Mouse (Mus musculus) heart, embryonic 14.5 days (tissue): ENCODE results near the gene Map3k20. TPM values are rescaled to one million over a fixed set of nuclear protein-coding genes. Genes with fewer than 3 reads are reported as not detected.

ENCODE experiments used
- ATAC-seq: fragments of 200-750 bp; cut with Nextera tagmentation; 2 replicates; pipeline ENCODE4 v1.8.0; 2017; ENCODE audit warnings: low read depth, moderate TSS enrichment; ENCODE audit not compliant: insufficient number of reproducible peaks, insufficient read depth, low FRiP score
- H3K27ac ChIP-seq, 2 experiments: fragments of 200-500 bp in 1 of 2; fragments of 300-500 bp in 1 of 2; sonication (generic) in 1 of 2; replicated peaks in 1 of 2; 2 replicates each; pipeline ENCODE4 v1.5.1; 2012 to 2014; ENCODE audit warnings: low read depth in 2 of 2, low read length in 2 of 2, control low read depth in 1 of 2, mild to moderate bottlenecking in 1 of 2, mixed read lengths in 1 of 2; ENCODE audit not compliant: control insufficient read depth in 1 of 2, insufficient read depth in 1 of 2
- H3K27me3 ChIP-seq: fragments of 300-500 bp; sonication (generic); 2 replicates; pipeline ENCODE4 v1.6.1; 2014; ENCODE audit warnings: mild to moderate bottlenecking, low read length, control low read depth; ENCODE audit not compliant: control insufficient read depth, insufficient read depth
- H3K36me3 ChIP-seq: fragments of 300-500 bp; sonication (generic); 2 replicates; pipeline ENCODE4 v1.6.1; 2014; ENCODE audit warnings: mild to moderate bottlenecking, control low read depth, low read length, mixed read lengths; ENCODE audit not compliant: control insufficient read depth, insufficient read depth
- H3K4me1 ChIP-seq, 2 experiments: fragments of 200-500 bp in 1 of 2; fragments of 300-500 bp in 1 of 2; sonication (generic) in 1 of 2; 2 replicates each; pipeline ENCODE4 v1.6.1; 2012 to 2014; ENCODE audit warnings: low read length in 2 of 2, control low read depth in 1 of 2, mixed read lengths in 1 of 2; ENCODE audit not compliant: control insufficient read depth in 2 of 2, insufficient read depth in 2 of 2
- H3K4me2 ChIP-seq: fragments of 300-500 bp; sonication (generic); 2 replicates; pipeline ENCODE4 v1.6.1; 2014; ENCODE audit warnings: mild to moderate bottlenecking, low read length
- H3K4me3 ChIP-seq, 2 experiments: fragments of 200-500 bp in 1 of 2; fragments of 300-500 bp in 1 of 2; sonication (generic) in 1 of 2; 2 replicates each; pipeline ENCODE4 v1.5.1; 2012 to 2014; ENCODE audit warnings: low read length in 2 of 2, mild to moderate bottlenecking in 2 of 2, control low read depth in 1 of 2, low read depth in 1 of 2, moderate library complexity in 1 of 2; ENCODE audit not compliant: control insufficient read depth in 1 of 2, insufficient read depth in 1 of 2
- H3K9ac ChIP-seq: fragments of 300-500 bp; sonication (generic); 2 replicates; pipeline ENCODE4 v1.6.1; 2014; ENCODE audit warnings: mild to moderate bottlenecking, low read length
- H3K9me3 ChIP-seq: fragments of 300-500 bp; sonication (generic); 2 replicates; pipeline ENCODE4 v1.6.1; 2016; ENCODE audit warnings: low read length, control low read depth; ENCODE audit not compliant: control insufficient read depth
- WGBS: fragments of 180-500 bp; shearing (Covaris S2); extraction: QIAGEN DNeasy Blood & Tissue Kit; methylation state at CpG from one replicate; pipeline ENCODE4 v1.1.7; 2014; 5-methylcytosine and 5-hydroxymethylcytosine counted together
- polyA plus RNA-seq: library from polyadenylated mRNA; unstranded; fragments of >200 nt; fragmentation: Nextera tagmentation; extraction: Ambion mirVana; gene quantifications from 2 replicates; pipeline ENCODE4 v1.2.1, GENCODE M21; 2014

Map3k20 gene
- polyA plus RNA-seq, 1 experiment from 2014 or later: 85.1 TPM

GRCm38 (mm10) chr2:72336840-72337239 lies 51.4 kb downstream of the Map3k20 start:
- Histone ChIP-seq H3K4me2 (no peak overlapping the region), H3K9me3 (peaks cover under 1% of the 10 kb centered on the region; the same call in 1 of the 2 replicates), H3K36me3 (peaks cover 8% of the 10 kb centered on the region; the same call in 1 of the 2 replicates), H3K4me3 (no peak overlapping the region), H3K27ac (no peak overlapping the region), H3K27me3 (no peaks in the 10 kb centered on the region), H3K9ac (no peak overlapping the region), H3K4me1 (peaks cover 3 to 7% of the 10 kb centered on the region in 2 experiments)
- no peak for ATAC-seq
- 67% methylated on average over 3 of the region's 3 CpGs for WGBS

- WGBS: 82% methylated on average over 3 of the region's 3 CpGs
These were observed 59.8 kb downstream of the Map3k20 start for GRCm38 (mm10) chr2:72345281-72345680.

GRCm38 (mm10) chr2:72351329-72351728 lies 65.9 kb downstream of the Map3k20 start:
- peaks cover 9 to 46% of the 10 kb centered on the region in 2 experiments for H3K4me1 ChIP-seq

More at GRCm38 (mm10) chr2:72345281-72345680, 59.8 kb downstream of the Map3k20 start:
- H3K27ac ChIP-seq: no peak overlapping the region
- 0 out of 2 replicates have a peak, but pooled peaks cover 6% of the 10 kb centered on the region for H3K36me3 ChIP-seq
- no peak overlapping the region for H3K4me3 ChIP-seq
- no peak overlapping the region for H3K4me2 ChIP-seq
- H3K4me1 ChIP-seq: peaks cover 4 to 25% of the 10 kb centered on the region in 2 experiments
- H3K27me3 ChIP-seq: no peaks in the 10 kb centered on the region
- peaks cover 4% of the 10 kb centered on the region; the same call in 1 of the 2 replicates for H3K9me3 ChIP-seq
- no peak for ATAC-seq
- no peak overlapping the region for H3K9ac ChIP-seq

GRCm38 (mm10) chr2:72351776-72352175 lies 66.3 kb downstream of the Map3k20 start:
- H3K36me3 ChIP-seq: peaks cover 16% of the 10 kb centered on the region

More at GRCm38 (mm10) chr2:72351329-72351728, 65.9 kb downstream of the Map3k20 start:
- no peak overlapping the region for H3K27ac ChIP-seq
- no peaks in the 10 kb centered on the region for H3K27me3 ChIP-seq
- peaks cover 11% of the 10 kb centered on the region for H3K36me3 ChIP-seq
- no peaks in the 10 kb centered on the region for H3K9me3 ChIP-seq
- no peak for ATAC-seq
- H3K9ac ChIP-seq: no peak overlapping the region
- no peak overlapping the region for H3K4me2 ChIP-seq
- 55% methylated on average over 5 of the region's 5 CpGs for WGBS
- H3K4me3 ChIP-seq: no peak overlapping the region

GRCm38 (mm10) chr2:72352756-72353155 lies 67.3 kb downstream of the Map3k20 start:
- Histone ChIP-seq H3K4me1 (peaks cover 5 to 35% of the 10 kb centered on the region in 2 experiments), H3K36me3 (peaks cover 20% of the 10 kb centered on the region), H3K27ac (no peak overlapping the region), H3K9me3 (no peaks in the 10 kb centered on the region), H3K9ac (no peak overlapping the region), H3K4me3 (no peak overlapping the region), H3K27me3 (no peaks in the 10 kb centered on the region), H3K4me2 (no peak overlapping the region)
- ATAC-seq: no peak

More at GRCm38 (mm10) chr2:72351776-72352175, 66.3 kb downstream of the Map3k20 start:
- no peak overlapping the region for H3K27ac ChIP-seq
- no peak overlapping the region for H3K9ac ChIP-seq
- no peak overlapping the region for H3K4me3 ChIP-seq
- H3K4me2 ChIP-seq: no peak overlapping the region
- no peaks in the 10 kb centered on the region for H3K27me3 ChIP-seq
- H3K9me3 ChIP-seq: no peaks in the 10 kb centered on the region
- WGBS: 94% methylated on average over 8 of the region's 8 CpGs
- peaks cover 9 to 45% of the 10 kb centered on the region in 2 experiments for H3K4me1 ChIP-seq
- ATAC-seq: no peak

- ATAC-seq: no peak
- peaks cover 8 to 19% of the 10 kb centered on the region in 2 experiments for H3K4me1 ChIP-seq
- H3K9me3 ChIP-seq: no peaks in the 10 kb centered on the region
- no peak overlapping the region for H3K9ac ChIP-seq
- no peak overlapping the region for H3K4me3 ChIP-seq
- H3K27me3 ChIP-seq: no peaks in the 10 kb centered on the region
- peaks cover 26% of the 10 kb centered on the region for H3K36me3 ChIP-seq
- 90% methylated on average over 10 of the region's 10 CpGs for WGBS
- H3K4me2 ChIP-seq: no peak overlapping the region
- H3K27ac ChIP-seq: no peak overlapping the region
These were observed 71.0 kb downstream of the Map3k20 start for GRCm38 (mm10) chr2:72356471-72356870.

GRCm38 (mm10) chr2:72361572-72361971 lies 76.1 kb downstream of the Map3k20 start:
- Histone ChIP-seq H3K9me3 (no peaks in the 10 kb centered on the region), H3K27me3 (no peaks in the 10 kb centered on the region), H3K27ac (peak overlapping the region; percentile 59 to 60; a peak in 3 of 4 replicates), H3K9ac (no peak overlapping the region), H3K4me2 (no peak overlapping the region), H3K4me1 (peaks cover 9 to 29% of the 10 kb centered on the region in 2 experiments), H3K4me3 (no peak overlapping the region), H3K36me3 (peaks cover 25% of the 10 kb centered on the region)
- ATAC-seq: 0 out of 2 replicates have a peak, but pooled peaks have one; percentile 50
- WGBS: 47% methylated on average over 3 of the region's 3 CpGs

- no peak overlapping the region for H3K4me3 ChIP-seq
- peaks cover 11 to 33% of the 10 kb centered on the region in 2 experiments for H3K4me1 ChIP-seq
These were observed 78.0 kb downstream of the Map3k20 start for GRCm38 (mm10) chr2:72363449-72363848.

More at GRCm38 (mm10) chr2:72363449-72363848, 78.0 kb downstream of the Map3k20 start:
- H3K27ac ChIP-seq: no peak overlapping the region
- H3K27me3 ChIP-seq: no peaks in the 10 kb centered on the region
- no peak overlapping the region for H3K4me2 ChIP-seq
- ATAC-seq: no peak
- WGBS: 94% methylated on average over 1 of the region's 1 CpGs
- no peaks in the 10 kb centered on the region for H3K9me3 ChIP-seq
- peaks cover 17% of the 10 kb centered on the region for H3K36me3 ChIP-seq
- H3K9ac ChIP-seq: no peak overlapping the region
